Mouse (Mus musculus) layer of hippocampus, postnatal 14 days (tissue): ENCODE measurements at regions not wholly inside any gene's neighbourhood (a gene's known extent, or its start where the extent isn't known, plus 50 kb on each side); places are given as distances from the start of the nearest gene placed in this dataset.

Experiments used
- DNase-seq, 2 experiments: peaks; one replicate each; pipeline ENCODE4 v3.0.0; 2021 to 2022; ENCODE audit warnings: low spot score in 2 of 2, mixed read lengths in 1 of 2

- no peak for DNase-seq
These were observed 117.8 kb downstream of the Cartpt start for GRCm38 (mm10) chr13:99782883-99783721.

GRCm38 (mm10) chr13:99781616-99782015 lies 119.3 kb downstream of the Cartpt start:
- DNase-seq = no peak

GRCm38 (mm10) chr13:99780751-99781460 lies 120.0 kb downstream of the Cartpt start:
- no peak for DNase-seq

- DNase-seq = no peak
These were observed 122.1 kb downstream of the Cartpt start for GRCm38 (mm10) chr13:99778747-99779146.

- no peak for DNase-seq
These were observed 123.2 kb downstream of the Cartpt start for GRCm38 (mm10) chr13:99777736-99778135.

GRCm38 (mm10) chr13:99765965-99766364 lies 134.9 kb downstream of the Cartpt start:
- DNase-seq = no peak

- DNase-seq = no peak
These were observed 136.1 kb downstream of the Cartpt start for GRCm38 (mm10) chr13:99764764-99765163.

- DNase-seq = no peak
These were observed 136.7 kb downstream of the Cartpt start for GRCm38 (mm10) chr13:99764097-99764714.

- no peak for DNase-seq
These were observed 139.0 kb downstream of the Cartpt start for GRCm38 (mm10) chr13:99761843-99762242.

- DNase-seq = no peak
These were observed 139.5 kb downstream of the Cartpt start for GRCm38 (mm10) chr13:99761423-99761822.

GRCm38 (mm10) chr13:99760646-99761045 lies 140.2 kb downstream of the Cartpt start:
- DNase-seq = no peak

GRCm38 (mm10) chr13:99759256-99760044 lies 141.4 kb downstream of the Cartpt start:
- DNase-seq = peak in 1 of 2 experiments; percentile 37

- no peak for DNase-seq
These were observed 146.2 kb downstream of the Cartpt start for GRCm38 (mm10) chr13:99754701-99755100.

GRCm38 (mm10) chr13:99754251-99754652 lies 146.6 kb downstream of the Cartpt start:
- DNase-seq = no peak

- DNase-seq = no peak
These were observed 147.4 kb downstream of the Cartpt start for GRCm38 (mm10) chr13:99753526-99753925.

- peak; percentile 40 to 79 for DNase-seq
These were observed 150.2 kb downstream of the Cartpt start for GRCm38 (mm10) chr13:99750729-99751128.

GRCm38 (mm10) chr13:99749342-99749741 lies 151.5 kb downstream of the Cartpt start:
- DNase-seq = peak; percentile 35 to 63

- no peak for DNase-seq
These were observed 152.8 kb downstream of the Cartpt start for GRCm38 (mm10) chr13:99748128-99748527.

- DNase-seq = no peak
These were observed 155.4 kb downstream of the Cartpt start for GRCm38 (mm10) chr13:99745526-99745925.

- no peak for DNase-seq
These were observed 156.1 kb downstream of the Cartpt start for GRCm38 (mm10) chr13:99744790-99745120.
